Mouse (Mus musculus): ENCODE results near the gene Gtf3c5. TPM values are rescaled to one million over a fixed set of nuclear protein-coding genes. Genes with fewer than 3 reads are reported as not detected.

Gtf3c5 gene
- total RNA-seq, 2 experiments from 2014 or later = 16.5 to 31.5 TPM

DNA sequence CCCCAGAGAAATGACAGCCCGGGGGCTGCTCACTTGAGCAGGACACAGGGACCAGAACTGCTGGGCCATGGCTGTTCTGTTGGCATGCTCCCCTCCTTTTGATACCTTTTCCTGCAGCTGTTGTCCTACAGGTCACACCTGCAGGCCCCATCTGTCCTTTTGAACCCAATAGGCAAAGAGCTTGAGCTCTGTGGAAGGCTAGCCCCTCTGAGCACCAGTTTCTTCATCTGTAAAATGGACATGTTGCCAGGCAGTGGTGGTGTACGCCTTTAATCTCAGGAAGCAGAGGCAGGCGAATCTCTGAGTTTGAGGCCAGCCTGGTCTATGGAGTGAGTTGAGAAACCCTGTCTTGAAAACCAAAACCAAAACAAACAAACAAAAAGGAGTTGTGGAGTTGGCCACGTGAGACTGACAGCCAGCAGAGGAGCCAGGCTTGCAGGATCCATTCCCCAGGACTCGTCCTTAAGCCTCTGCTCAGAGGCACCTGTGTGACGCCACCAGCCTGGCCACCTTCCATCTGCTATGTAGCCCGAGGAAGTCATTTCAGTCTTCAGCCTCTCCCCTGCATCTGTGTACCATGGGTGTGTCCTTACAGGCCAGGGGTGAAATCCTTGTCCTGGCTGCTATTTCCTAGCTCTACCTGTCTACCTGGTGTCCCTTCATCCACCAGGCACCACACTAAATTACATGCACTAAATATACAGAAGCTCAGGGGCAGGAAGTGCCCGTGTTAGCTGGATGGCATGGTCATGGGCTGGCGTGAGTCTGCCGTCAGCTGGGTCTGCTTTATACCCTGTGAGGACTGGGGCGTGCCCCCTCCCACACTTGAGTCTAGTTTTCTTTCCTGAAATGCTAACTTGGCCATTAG is 46.6 kb downstream of the Gtf3c5 start:
- no peak for ATAC-seq (replicated peaks; ENCODE audit: poor library complexity, severe bottlenecking)

DNA sequence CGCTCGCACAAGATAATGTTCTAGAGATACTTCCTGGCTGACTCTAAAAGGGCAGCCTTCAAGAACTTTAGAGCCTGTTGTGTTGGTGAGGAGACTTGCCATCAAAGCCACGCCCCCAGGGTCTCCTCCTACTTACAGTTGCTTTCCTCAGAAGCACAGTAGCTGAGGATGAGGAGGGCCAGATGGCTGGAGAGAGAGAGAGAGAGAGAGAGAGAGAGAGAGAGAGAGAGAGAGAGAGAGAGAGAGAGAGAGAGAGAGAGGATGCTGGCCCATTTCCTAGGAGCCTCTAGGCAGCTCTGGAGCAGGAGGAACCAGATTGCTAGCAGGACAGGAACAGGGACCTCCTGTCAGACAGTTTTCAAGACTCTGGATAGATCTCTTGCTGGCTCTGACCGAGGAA is 47.4 kb downstream of the Gtf3c5 start:
- ATAC-seq (replicated peaks; ENCODE audit: poor library complexity, severe bottlenecking) = no peak

DNA sequence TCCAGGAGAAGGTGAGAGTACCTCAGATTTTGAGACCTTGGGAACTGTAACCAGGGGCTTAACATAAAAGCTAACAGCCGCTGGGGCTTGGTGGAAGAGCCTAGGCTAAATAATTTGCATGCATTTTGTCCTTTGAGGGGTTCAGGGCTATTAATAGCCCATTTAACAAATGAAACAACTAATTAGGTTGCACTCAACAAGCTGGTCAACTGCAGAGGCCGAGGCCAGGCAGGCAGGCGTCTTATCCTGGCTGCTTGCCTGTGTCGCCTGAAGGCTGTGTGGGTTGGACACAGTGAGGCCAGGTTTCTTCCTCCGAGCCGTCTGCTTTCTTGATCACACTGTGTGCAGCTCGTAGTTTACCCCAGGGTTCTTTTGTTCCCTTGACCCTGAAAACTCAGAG is 47.9 kb downstream of the Gtf3c5 start:
- ATAC-seq (replicated peaks; ENCODE audit: poor library complexity, severe bottlenecking) = no peak

DNA sequence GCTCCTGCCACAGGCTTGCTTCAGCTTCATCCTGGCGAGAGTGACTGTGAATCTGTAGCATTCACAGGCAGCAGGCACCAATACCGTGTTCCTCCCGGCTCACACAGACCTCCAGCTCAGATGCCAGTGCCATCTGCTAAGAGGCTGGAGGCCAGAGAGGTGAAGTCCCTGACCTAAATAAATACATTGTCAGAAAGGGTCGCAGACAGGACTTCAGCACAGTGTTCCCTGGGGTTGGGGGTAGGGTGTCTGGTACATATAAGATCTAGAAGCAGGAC is 48.3 kb downstream of the Gtf3c5 start:
- ATAC-seq (replicated peaks; ENCODE audit: poor library complexity, severe bottlenecking) = no peak

DNA sequence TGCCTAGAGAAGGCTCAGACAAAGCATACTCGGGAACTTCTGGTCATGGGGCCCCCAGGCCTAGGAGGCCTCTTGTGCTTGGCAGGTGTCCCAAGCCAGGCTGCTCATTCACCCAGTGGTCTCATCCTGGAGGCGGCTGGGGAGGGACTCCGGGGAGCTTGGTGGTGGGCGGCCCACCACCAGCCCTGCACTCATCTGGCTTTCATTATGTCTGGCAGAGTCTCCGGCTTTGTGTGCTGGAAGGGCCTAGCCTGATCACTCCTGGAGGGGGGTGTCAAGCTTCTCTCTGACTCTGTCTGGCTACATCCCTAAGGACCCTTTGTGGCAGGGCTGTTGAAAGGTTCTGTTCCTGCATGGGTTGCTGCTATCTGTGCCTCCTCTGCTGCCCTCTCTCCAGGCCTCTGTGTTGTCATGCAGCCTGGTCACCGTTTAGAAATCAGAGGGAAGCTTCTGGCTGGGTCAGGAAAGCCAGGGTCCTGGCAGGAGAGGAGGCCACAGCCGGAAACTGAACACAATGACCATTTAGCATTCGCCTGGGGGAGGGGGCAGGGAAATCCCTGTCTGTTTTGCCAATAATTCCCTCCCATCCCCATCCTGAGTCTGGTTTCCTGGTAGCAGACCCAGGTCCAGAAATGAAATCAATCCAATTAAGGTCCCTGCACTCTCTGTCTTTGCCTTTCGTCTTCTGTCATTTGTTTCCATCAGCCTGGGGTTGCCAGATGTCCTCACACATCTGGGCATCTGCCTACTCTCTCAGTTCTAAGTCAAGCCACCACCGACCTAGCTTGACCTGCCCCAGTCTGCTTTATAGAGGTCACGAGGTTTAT is 48.9 kb downstream of the Gtf3c5 start:
- ATAC-seq (replicated peaks; ENCODE audit: poor library complexity, severe bottlenecking) = no peak

DNA sequence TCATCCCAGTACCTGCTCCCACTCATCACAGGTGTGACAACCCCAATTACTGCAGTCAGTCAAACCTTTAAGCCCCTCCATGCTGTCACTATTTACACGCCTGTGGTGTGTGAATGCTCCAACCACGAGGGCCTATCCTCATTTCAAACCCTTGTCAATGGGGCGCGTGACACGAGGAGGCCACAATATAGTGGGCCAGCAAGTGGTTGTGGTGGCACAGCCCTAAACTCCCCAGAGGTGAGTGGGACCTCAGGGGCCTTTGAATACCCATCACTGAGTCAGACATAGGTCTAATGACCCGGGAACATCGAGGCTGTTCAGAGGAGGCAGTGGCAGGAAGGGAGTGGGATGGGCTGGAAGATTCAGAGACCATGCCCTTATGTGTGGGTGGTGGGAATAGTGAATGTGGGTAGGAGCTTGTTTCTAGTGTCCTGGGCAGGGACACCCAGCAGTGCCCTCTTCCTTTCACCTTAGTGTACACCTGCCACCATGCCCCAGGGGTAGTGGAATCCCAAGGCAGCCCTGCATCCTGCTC is 49.6 kb downstream of the Gtf3c5 start:
- no peak for ATAC-seq (replicated peaks; ENCODE audit: poor library complexity, severe bottlenecking)

DNA sequence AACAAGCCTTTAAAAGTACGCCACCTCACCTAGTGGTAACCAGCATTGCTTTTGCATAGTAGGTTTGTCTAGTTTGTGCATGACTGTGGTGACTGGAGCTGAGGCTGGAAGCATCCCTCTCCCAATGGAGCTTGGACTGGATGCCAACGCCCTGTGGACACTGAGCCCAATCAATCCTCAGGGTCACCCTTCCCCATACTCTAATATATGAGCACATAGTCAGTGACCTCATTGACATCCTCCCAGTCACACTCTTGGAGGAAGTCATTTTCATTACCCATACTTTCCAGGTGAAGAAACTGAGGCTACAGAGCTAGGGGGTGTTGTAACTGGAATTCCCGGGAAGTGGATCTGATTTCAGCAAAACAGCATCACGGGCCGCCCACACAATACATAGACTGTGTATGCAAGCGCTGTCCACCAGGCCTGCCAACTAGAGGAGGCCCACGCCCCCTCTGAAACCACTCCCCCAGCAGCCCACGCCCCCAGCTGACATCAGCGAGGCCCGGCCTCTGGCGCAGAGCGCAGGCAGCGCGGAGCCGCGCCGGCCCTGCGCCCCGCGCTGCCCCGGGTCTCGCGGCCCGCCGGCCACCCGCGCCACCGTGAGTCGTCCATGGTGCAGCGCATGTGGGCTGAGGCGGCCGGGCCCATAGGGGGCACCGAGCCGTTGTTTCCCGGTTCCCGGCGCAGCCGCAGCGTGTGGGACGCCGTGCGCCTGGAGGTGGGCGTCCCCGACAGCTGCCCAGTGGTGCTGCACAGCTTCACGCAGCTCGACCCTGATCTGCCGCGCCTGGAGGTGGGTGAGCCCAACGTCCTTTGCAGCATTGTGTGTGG is 50.4 kb downstream of the Gtf3c5 start:
- ATAC-seq (replicated peaks; ENCODE audit: poor library complexity, severe bottlenecking) = peak; percentile 92

DNA sequence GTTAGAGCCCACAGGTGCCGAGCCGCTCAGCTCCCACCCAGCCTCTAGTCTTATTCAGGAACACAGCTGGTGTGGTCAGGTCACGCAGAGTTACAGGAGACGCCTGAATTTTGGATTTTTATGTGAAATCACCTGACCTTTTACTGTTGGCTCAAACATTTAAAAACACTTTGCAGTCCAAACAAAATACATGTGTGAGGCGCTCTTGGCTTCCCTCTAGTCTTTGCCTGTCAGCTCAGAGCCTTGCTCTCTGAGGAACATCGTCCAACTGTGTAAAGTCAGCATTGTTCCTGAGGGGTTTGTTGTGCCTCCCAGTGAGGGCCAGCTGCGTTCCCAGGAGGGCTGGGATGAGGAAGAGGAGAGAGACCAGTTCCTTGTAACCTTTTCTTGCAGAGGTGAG is 53.2 kb downstream of the Gtf3c5 start:
- ATAC-seq (replicated peaks; ENCODE audit: poor library complexity, severe bottlenecking) = no peak

DNA sequence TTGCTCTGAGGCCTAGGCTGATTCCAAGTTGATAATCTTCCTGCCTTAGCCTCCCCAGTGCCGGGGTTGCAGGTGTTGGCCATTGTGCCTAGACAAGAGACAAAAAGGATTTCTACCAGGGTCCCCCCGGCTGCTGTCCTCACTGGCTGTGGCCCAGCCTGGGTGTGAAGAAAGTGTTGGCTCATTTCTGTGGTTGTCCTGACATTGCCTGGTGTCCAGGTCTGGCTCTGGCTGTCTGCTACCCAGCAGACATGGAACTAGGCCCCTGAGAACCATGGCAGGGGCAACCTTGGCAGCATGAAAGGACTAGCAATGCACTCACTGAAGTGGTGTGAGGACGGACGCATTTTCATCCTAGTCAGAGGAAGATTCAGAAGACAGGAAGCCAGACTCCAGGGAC is 53.7 kb downstream of the Gtf3c5 start:
- ATAC-seq (replicated peaks; ENCODE audit: poor library complexity, severe bottlenecking) = no peak

DNA sequence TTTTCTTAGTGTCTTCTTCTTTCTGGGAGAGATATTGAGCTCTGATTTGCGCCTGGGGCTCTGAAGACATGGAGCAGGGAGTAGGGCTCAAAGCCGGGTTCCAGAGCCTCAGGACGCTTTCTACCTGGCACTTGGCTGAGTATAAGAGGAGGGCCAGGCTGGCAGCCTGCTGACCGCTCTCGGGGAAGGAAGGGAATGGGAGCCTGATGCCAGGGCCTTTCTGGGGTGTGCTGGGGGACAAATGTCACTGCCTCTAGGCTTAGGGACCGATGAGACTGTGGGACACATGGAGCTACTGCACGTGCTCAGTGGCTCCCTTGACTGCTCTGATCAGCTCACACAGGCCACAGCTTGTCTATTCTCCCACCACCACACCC is 55.2 kb downstream of the Gtf3c5 start:
- ATAC-seq (replicated peaks; ENCODE audit: poor library complexity, severe bottlenecking) = no peak

DNA sequence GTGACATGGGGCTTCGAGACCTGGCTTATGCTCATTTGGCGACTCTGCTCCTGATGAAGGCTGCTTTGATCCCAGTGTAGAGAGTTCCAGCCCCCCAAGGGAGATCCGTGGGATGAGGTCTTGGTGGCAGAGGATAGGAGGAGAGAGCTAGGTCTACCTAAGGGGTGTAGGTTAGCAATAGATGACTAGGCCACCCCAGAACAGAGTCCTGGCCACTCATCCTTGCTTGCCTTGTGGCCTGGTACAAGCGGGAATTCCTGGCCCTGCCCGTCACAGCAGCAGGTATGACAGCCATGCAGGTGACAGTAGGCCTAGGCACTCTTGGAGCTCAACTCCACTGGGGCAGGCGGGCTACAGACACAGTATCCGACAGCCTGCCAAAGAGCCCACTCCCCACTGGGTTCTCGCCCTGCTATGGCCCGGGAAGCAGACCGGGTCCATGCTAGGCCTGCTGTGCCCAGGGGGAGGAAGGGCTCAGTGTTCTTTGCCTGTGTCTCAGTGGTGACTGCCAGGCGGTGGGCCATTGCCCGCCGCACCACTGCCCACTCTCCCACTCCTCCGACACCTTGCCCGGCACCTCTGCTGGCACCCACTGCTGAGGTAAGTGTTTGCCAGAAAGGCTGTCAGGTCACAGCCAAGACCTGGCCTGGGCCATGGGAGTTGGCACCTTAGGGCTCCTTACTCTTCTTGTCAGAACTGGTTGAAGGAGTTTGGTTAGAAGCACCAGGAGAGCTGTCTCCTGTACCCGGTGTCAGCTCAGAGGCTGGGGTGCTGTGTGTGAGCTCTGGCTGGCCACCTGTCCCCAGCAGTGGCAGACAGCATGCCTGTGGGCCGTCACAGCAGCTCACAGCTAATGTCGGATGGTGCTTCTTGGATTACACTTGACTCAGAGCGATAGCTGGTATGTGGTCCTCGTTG is 55.9 kb downstream of the Gtf3c5 start:
- no peak for ATAC-seq (replicated peaks; ENCODE audit: poor library complexity, severe bottlenecking)

DNA sequence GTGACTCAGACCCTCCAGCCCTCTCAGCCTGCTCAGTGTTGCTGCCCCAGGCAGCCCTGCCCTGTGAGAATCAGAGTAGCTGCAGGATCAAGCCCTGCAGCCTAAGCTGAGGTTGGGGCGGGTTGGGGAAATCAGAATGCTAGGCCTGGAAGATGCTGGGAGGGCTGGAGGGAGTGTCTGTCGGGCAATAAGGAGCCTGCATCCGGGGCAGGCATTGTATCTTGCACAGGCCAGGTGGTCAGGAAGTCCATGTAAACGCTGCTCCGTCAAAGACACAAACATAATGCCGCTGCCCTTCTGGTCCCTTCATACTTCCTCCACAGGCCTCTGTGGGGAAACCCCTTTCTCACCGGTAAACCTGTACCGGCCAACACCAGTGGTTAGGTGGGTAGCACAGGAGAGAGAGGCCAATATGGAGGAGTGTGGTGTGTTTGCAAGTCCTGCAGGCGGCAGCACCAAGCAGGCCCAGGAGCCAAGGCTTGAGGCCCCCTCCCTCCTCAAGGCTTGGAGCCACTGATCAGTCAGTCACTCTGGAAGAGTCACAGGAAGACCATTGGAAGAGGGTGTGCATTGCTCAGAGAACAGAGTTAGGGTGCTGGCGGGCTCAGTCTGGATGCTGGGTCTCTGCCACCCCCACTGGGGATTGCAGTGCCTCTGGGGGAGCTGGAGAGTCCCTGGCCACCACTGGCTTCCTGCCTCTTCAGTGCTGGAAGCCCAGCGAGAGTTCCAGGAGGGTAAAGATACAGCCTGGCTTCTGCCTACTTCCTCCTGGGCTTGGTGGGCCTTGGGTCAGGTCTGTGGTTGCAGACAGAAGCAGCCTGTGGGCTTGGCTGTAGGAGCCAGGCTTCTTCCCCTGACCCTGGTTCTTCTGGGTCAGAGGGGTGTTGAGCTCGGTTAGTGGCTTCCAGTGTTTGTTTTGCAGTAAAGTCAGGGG is 57.3 kb downstream of the Gtf3c5 start:
- peak; percentile 51 for ATAC-seq (replicated peaks; ENCODE audit: poor library complexity, severe bottlenecking)

DNA sequence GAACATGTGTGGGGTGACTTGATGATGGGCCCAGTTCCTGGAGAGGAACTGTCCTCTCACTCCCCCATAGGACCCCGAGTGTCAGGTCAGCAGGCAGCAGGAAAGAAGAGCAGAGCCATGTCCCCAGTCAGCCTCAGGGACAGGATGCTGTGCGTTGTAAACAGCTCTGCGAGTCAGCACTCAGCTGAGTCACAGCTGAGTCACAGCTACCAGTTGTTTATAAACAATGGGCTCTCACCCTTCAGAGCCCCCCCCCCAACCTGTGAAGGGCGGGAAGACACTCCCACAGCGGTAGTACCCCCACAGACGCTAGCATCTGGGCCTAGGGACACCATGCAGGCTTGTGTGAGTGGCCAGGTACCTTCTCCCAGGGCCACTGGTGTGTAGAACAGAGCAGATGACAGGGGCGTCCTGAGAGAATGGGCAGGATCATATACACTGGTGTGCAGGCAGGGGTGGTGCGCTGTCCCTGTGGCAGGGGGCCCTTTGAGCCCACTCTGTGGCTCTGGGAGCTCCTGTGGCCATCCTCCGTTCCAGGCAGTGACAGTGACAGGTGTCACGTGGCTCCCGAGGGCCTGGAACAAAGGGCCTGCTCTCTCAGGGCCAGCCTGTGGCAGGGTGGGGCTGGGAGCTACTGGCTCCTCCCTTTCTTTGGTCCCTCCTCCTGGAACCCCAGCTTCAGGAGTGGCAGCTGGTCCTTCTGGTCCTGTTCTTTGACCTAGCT is 58.2 kb downstream of the Gtf3c5 start:
- ATAC-seq (replicated peaks; ENCODE audit: poor library complexity, severe bottlenecking) = peak; percentile 41

DNA sequence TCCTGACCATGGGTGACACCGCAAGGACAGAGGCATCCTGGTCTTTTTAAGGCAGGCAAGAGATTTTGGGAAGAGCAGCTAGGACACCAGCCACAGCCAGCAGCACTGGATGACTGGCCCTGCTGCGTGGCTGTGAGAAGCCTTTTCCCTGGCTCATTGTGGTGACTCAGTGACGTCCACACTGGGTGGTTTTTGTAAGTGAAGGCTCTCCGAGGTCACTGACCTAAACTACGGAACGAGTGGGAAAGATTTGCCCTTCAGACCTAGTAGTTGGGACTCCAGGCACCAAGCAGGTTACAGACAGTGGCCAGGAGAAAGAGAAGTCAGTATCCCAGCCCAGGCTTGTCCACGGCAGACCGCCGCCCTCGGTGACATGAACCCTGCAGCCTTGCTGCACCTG is 59.1 kb downstream of the Gtf3c5 start:
- ATAC-seq (replicated peaks; ENCODE audit: poor library complexity, severe bottlenecking) = no peak

DNA sequence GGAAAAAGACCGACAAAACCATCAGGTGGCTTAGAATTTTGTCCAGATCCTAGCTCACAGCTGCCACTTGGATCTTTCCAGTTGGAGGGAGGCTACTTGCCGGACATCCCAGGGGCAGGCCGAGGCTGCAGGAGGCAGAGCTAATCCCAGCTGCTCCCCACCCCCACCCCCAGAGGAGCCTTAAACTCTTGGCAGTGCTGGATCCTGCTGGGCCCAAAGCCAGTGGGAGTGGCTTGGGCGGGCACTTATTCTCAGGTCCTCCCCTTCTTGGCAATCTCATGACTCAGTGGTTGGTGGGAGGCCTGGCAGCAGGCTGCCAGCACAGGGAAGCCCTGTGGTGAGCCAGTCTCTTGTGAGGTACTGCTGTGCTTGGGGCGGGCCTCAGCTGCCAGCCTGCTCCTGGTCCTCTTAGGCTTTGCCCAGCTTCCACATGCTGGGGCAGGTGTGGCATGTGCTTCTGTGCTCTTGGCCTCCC is 59.9 kb downstream of the Gtf3c5 start:
- ATAC-seq (replicated peaks; ENCODE audit: poor library complexity, severe bottlenecking) = peak; percentile 73

DNA sequence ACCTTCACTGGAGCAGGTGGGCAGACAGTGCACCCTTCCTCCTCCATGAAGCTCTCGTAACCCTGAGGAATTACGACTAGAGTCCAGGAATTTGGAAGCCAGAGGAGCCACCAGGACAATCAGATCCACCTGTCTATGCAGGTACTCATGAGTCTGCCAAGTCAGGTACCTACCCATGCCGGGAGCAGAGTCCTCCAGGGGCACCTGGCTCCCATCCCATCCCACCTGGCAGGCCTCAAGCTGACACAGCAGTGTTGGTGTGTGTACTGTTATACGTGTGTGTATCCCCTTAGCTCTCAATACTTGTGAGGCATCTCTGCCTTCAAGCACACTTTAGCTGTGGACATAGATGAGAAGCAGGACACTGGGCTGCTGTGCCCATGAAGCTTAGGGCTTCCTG is 61.4 kb downstream of the Gtf3c5 start:
- no peak for ATAC-seq (replicated peaks; ENCODE audit: poor library complexity, severe bottlenecking)

DNA sequence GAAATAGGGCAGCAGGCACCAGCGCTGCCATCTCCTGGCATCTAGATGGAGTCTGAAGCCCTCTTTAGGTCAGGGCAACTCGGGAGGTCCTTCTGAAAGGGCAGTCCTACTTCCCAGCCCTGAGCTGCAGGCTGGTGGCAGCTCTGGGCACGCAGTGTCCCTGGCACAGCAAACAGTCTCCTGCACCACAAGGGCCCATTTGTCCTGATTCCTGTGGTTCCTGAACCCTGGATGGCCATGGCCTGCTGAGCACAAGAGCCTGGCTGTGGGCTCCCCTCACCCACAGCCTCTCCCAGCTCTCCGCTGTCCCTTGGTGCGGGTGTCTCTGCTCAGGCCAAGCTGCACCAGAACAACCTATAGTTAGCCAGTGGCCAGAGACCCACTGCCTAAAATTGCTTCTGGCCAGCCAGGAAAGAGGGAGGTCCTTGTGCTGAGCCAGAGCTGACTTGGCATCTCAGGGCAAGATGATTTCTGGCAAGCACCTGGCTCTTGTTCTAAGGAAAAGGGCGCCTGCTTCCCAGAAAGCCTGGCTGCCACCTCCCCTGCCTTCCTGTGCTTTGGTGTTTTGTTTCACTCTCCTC is 61.9 kb downstream of the Gtf3c5 start:
- ATAC-seq (replicated peaks; ENCODE audit: poor library complexity, severe bottlenecking) = no peak
